Mouse (Mus musculus) spleen, adult 2 months (tissue): ENCODE measurements around the gene Klra8. TPM values are rescaled to one million over a fixed set of nuclear protein-coding genes. Genes with fewer than 3 reads are reported as not detected.
"Not testable (repeated sequence)": the region's sequence is repeated elsewhere in the genome, so short reads cannot be mapped to it uniquely, and the experiment has no call there.

Experiments used
- DNase-seq, 2 experiments: peaks; one replicate each; pipeline versions ENCODE4 v3.0.0 to v3.0.0-alpha.2; 2012 to 2021; ENCODE audit warnings: low spot score in 2 of 2, low read depth in 1 of 2
- H3K27ac ChIP-seq: fragments of 200-500 bp; 2 replicates; pipeline ENCODE4 v1.5.1; 2012; ENCODE audit warnings: low read length, inconsistent platforms; ENCODE audit not compliant: insufficient read depth
- H3K27me3 ChIP-seq: fragments of 200-500 bp; 2 replicates; pipeline ENCODE4 v1.6.1; 2012; ENCODE audit warnings: mild to moderate bottlenecking, moderate library complexity, low read length, inconsistent platforms; ENCODE audit not compliant: control insufficient read depth, insufficient read depth
- H3K36me3 ChIP-seq: fragments of 200-500 bp; 2 replicates; pipeline ENCODE4 v1.6.1; 2012; ENCODE audit warnings: mild to moderate bottlenecking, low read length, inconsistent platforms; ENCODE audit not compliant: control insufficient read depth, insufficient read depth
- H3K4me1 ChIP-seq: fragments of 200-500 bp; 2 replicates; pipeline ENCODE4 v1.6.1; 2011; ENCODE audit warnings: inconsistent platforms; ENCODE audit not compliant: control insufficient read depth, insufficient read depth, insufficient read length
- H3K4me3 ChIP-seq: fragments of 200-500 bp; 2 replicates; pipeline ENCODE4 v1.5.1; 2011; ENCODE audit warnings: mild to moderate bottlenecking, inconsistent platforms; ENCODE audit not compliant: insufficient read depth, insufficient read length; ENCODE audit errors: extremely low read depth
- CTCF ChIP-seq: fragments of 200-500 bp; IDR thresholded peaks from 2 replicates; pipeline ENCODE4 v1.5.1; 2011; ENCODE audit warnings: mild to moderate bottlenecking, inconsistent platforms; ENCODE audit not compliant: insufficient read depth, insufficient read length, insufficient replicate concordance; ENCODE audit errors: extremely low read depth
- POLR2A ChIP-seq: fragments of 200-500 bp; IDR thresholded peaks from 2 replicates; pipeline ENCODE4 v1.6.1; 2011; ENCODE audit warnings: low read depth, low read length, inconsistent platforms
- WGBS: fragments of 180-500 bp; shearing (Covaris S2); methylation state at CpG from one replicate; pipeline ENCODE4 v1.1.7; 2018; 5-methylcytosine and 5-hydroxymethylcytosine counted together
- polyA plus RNA-seq: library from polyadenylated mRNA; depleted of rRNA; stranded (reverse); fragments of >200 nt; gene quantifications from 2 replicates; pipeline ENCODE4 v1.2.3, GENCODE M21; 2012; rRNA removed

Klra8 gene
- polyA plus RNA-seq, result 0.26 and 0.47 TPM in 2 replicates

- 43% methylated on average over 4 of the region's 4 CpGs for WGBS
- not testable (repeated sequence) for H3K4me3 ChIP-seq
Observed at GRCm38 (mm10) chr6:130129798-130130197, at the start of gene Klra8. TSS of gene Klra8 (minus strand) at chr6:130129898.

GRCm38 (mm10) chr6:130110485-130110884 lies 19.2 kb downstream of the Klra8 start:
- Histone ChIP-seq H3K4me3 (no peak overlapping the region), H3K27ac (no peak overlapping the region), H3K27me3 (no peaks in the 10 kb centered on the region), H3K36me3 (no peaks in the 10 kb centered on the region), H3K4me1 (no peaks in the 10 kb centered on the region)
- DNase-seq, result no peak
- WGBS, result 84% methylated on average over 1 of the region's 1 CpGs
- TF ChIP-seq POLR2A (no peak), CTCF (no peak)

More at GRCm38 (mm10) chr6:130129798-130130197, at the start of gene Klra8:
- not testable (repeated sequence) for H3K36me3 ChIP-seq, H3K4me1 ChIP-seq, H3K27ac ChIP-seq, H3K27me3 ChIP-seq, DNase-seq

GRCm38 (mm10) chr6:130102743-130103142 lies 27.0 kb downstream of the Klra8 start:
- H3K27ac ChIP-seq, DNase-seq, H3K36me3 ChIP-seq, H3K4me3 ChIP-seq, H3K27me3 ChIP-seq, H3K4me1 ChIP-seq: not testable (repeated sequence)
- 70% methylated on average over 3 of the region's 3 CpGs for WGBS

- H3K27ac ChIP-seq, result no peak overlapping the region
- WGBS, result 43% methylated on average over 5 of the region's 5 CpGs
Observed at GRCm38 (mm10) chr6:130092336-130092948, 37.3 kb downstream of the Klra8 start.

GRCm38 (mm10) chr6:130067171-130067570 lies 62.5 kb downstream of the Klra8 start, which contains the start of gene Klra4:
TSS of gene Klra4 (minus strand) at chr6:130067271.
- not testable (repeated sequence) for H3K27ac ChIP-seq, H3K36me3 ChIP-seq, DNase-seq, H3K4me3 ChIP-seq, H3K27me3 ChIP-seq, H3K4me1 ChIP-seq
- 65% methylated on average over 1 of the region's 1 CpGs for WGBS

More at GRCm38 (mm10) chr6:130092336-130092948, 37.3 kb downstream of the Klra8 start:
- Histone ChIP-seq H3K36me3 (no peaks in the 10 kb centered on the region), H3K4me3 (no peak overlapping the region), H3K27me3 (no peaks in the 10 kb centered on the region), H3K4me1 (0 out of 2 replicates have a peak, but pooled peaks cover 2% of the 10 kb centered on the region)
- no peak for TF ChIP-seq POLR2A
- TF ChIP-seq CTCF, result no peak
- DNase-seq, result peak in 1 of 2 experiments; percentile 0

Other genes starting within 250 kb of the Klra8 start
- gene Klra5, start 212.2 kb downstream of the Klra8 start, polyA plus RNA-seq, result not detected in 2 replicates
- gene Klra6, start 102.9 kb downstream of the Klra8 start, polyA plus RNA-seq, result not detected in 2 replicates
- 0.34 and 0.39 TPM in 2 replicates for gene Klra4, start 62.6 kb downstream of the Klra8 start, polyA plus RNA-seq
- 0.23 and 0.33 TPM in 2 replicates for gene Klra9, start 63.2 kb upstream of the Klra8 start, polyA plus RNA-seq
- 0.47 and 0.52 TPM in 2 replicates for gene Klra7, start 103.4 kb upstream of the Klra8 start, polyA plus RNA-seq
- gene Klra10, start 152.0 kb upstream of the Klra8 start, polyA plus RNA-seq, result not detected in 2 replicates
- 0.11 TPM in 1 of 2 replicates, not detected in the other for gene Klra3, start 207.7 kb upstream of the Klra8 start, polyA plus RNA-seq